Mouse (Mus musculus): ENCODE data around the gene Ddx55. TPM values are rescaled to one million over a fixed set of nuclear protein-coding genes. Genes with fewer than 3 reads are reported as not detected.
A peak's percentile ranks its signal among the peaks of the same experiment; 100 is the strongest.
"Not testable (repeated sequence)": the region's sequence is repeated elsewhere in the genome, so short reads cannot be mapped to it uniquely, and the experiment has no call there.

The Ddx55 gene
- total RNA-seq, 2 experiments from 2014 or later = 4.5 to 4.8 TPM

GRCm38 (mm10) chr5:124540905-124541601 is 11.6 kb upstream of the Ddx55 start:
- Histone ChIP-seq H3K4me3 (peak overlapping the region; percentile 95), H3K27ac (peak overlapping the region; percentile 93)
- intact Hi-C loops (cut with DNase I) = no loop called here
- no peak for TF ChIP-seq CTCF (IDR thresholded peaks at IDR 0.05)
- peak; percentile 85 for DNase-seq

DNA sequence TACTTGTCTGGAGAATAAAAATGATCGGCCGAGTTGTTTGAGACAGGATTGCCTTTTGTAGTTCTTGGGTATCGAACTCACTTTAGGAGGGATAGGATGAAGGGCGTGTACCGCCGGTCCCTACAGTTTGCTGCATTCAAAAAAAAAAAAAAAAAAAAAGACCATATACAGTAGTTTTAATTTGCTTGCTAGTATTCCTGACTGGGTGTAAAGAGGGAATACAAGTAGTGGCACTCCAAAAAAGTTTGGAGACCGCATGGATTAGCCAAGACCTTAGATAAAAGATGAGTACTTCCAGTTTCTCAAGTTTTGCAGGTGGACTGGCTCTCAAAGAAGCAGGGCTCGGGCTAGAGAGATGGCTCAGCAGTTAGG is 11.1 kb upstream of the Ddx55 start:
- intact Hi-C loops (cut with DNase I) = no loop called here
- Histone ChIP-seq H3K4me3 (peak overlapping the region; percentile 95), H3K27ac (peak overlapping the region; percentile 93)
- DNase-seq = no peak
- no peak for TF ChIP-seq CTCF (IDR thresholded peaks at IDR 0.05)

DNA sequence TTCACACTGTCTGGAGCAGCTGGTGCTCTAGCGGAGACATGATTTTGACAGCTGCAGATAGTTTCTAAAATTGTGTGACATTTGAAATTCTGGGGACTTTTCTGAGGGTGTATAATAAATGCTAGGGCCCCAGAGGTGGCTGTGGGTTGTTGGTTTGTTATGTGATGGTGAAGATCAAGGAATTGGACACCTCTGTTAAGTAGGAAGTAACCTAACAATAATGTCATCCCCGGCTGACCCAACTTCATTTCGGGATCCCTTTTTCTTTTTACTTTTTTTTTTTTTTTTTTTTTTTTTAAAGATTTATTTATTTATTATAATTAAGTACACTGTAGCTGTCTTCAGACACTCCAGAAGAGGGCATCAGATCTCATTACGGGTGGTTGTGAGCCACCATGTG is 1.9 kb upstream of the Ddx55 start:
- H3K27ac ChIP-seq; DNase-seq; intact Hi-C loops (cut with DNase I); H3K4me3 ChIP-seq: not testable (repeated sequence)

GRCm38 (mm10) chr5:124551349-124552093 is 1.1 kb upstream of the Ddx55 start:
- peak; percentile 27 for TF ChIP-seq CTCF (IDR thresholded peaks at IDR 0.05)
- Histone ChIP-seq H3K27ac (peak overlapping the region; percentile 94), H3K4me3 (peak overlapping the region; percentile 96)
- intact Hi-C loops (cut with DNase I); DNase-seq: not testable (repeated sequence)

DNA sequence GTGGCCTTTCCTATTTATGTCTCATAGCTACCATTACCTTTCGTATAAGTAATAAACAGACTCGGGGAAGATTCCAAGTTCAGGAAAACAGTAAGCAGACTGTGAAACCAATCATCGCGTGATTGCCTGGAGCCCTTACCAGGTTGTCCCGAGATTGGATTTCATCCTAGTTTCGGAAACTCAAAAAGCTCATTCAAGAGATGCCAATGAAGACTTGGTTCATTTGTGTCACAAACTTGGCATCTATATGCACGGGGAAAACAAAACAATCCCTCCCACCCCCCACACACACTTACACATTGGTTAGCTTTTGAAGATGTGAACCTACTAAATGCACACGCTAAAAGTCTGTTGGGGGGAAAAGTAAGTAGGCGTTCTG is 581 bp upstream of the Ddx55 start:
- intact Hi-C loops (cut with DNase I) = no loop called here
- Histone ChIP-seq H3K4me3 (peak overlapping the region; percentile 96), H3K27ac (peak overlapping the region; percentile 94)
- no peak for DNase-seq
- no peak for TF ChIP-seq CTCF (IDR thresholded peaks at IDR 0.05)

GRCm38 (mm10) chr5:124553607-124554006 is 943 bp downstream of the Ddx55 start:
- intact Hi-C loops (cut with DNase I) = no loop called here
- peak overlapping the region; percentile 96 for H3K4me3 ChIP-seq
- no peak for TF ChIP-seq CTCF (IDR thresholded peaks at IDR 0.05)
- no peak overlapping the region; the same call in 1 of the 2 replicates for H3K27ac ChIP-seq
- DNase-seq = no peak

GRCm38 (mm10) chr5:124555145-124555544 is 2.5 kb downstream of the Ddx55 start:
- no peak overlapping the region for H3K4me3 ChIP-seq
- peak; percentile 54 for TF ChIP-seq CTCF (IDR thresholded peaks at IDR 0.05)
- intact Hi-C loops (cut with DNase I) = no loop called here
- DNase-seq = no peak
- H3K27ac ChIP-seq = no peak overlapping the region

DNA sequence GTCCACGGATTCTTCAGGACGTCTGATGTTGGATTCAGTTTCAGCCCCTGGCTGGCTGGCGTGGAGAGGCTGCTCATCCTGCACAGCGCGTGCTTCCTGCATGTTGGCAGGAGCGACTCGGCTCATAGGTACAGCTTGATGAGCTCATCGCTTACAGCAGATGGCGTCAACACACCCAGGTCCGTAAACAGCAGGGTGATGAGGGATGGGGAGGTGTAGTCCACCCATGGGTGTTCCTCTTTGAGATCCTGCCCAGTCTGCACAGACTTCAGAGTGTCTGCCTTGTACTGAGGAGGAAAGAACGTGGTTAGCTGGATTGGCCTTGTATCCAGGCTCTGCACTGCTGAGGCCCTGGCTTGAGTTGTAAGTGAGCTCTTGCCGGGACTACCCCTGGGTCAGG is 18.4 kb downstream of the Ddx55 start:
- DNase-seq = no peak
- no peak overlapping the region for H3K4me3 ChIP-seq
- TF ChIP-seq CTCF (IDR thresholded peaks at IDR 0.05) = no peak
- intact Hi-C loops (cut with DNase I) = no loop called here
- H3K27ac ChIP-seq = no peak overlapping the region

- intact Hi-C loops (cut with DNase I) = no loop called here
- Histone ChIP-seq H3K4me3 (no peak overlapping the region), H3K27ac (no peak overlapping the region)
- TF ChIP-seq CTCF (IDR thresholded peaks at IDR 0.05) = no peak
- DNase-seq = no peak
Measured at GRCm38 (mm10) chr5:124575467-124575866, 22.8 kb downstream of the Ddx55 start.

DNA sequence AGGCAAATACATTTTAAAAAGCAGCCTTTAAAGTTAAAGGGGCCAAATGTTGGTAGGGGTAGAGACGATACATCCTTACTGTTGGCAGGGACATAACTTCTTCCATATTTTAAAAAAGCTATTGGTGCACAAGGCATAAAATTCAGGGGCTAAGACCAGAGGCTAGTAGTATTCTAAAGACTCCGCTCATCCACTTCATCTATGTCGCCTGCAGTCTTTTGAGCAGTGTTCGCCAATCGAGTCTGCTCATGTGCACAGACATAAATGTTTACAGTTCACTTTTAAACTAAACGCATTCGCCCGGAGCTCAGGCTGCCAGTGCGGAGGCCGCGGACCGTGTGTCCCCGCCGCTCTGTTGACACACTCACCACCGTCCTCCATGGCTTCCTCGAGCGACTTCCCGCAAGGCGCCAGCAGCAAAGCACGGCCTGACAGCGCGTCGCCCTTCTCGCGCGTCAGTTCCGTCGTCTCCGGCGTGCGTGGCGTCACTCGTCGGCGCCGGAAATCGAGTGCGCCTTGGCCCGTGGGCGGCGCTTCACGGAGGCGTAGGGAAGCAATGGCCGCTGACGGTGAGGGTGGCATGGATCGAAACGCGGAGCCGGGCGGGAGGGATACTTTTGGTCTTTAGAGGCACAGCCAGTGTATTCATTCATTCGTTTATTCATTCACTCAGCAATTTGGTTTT is 26.1 kb downstream of the Ddx55 start, which contains the start of the genes Eif2b1 and Gtf2h3:
Gene Eif2b1, minus strand, starts transcription at position 499 of the 685 bp plus-strand sequence.
Gene Gtf2h3, plus strand, starts transcription at position 508 of the 685 bp plus-strand sequence.
- Histone ChIP-seq H3K4me3 (peak within 1 kb of the TSS; percentile 90), H3K27ac (peak within 1 kb of the TSS; percentile 91)
- 0 out of 2 replicates have a peak, but pooled peaks have one; percentile 4 for TF ChIP-seq CTCF (IDR thresholded peaks at IDR 0.05)
- DNase-seq = peak; percentile 96
- intact Hi-C loops (cut with DNase I) = no loop called here

GRCm38 (mm10) chr5:124582515-124582914 is 29.9 kb downstream of the Ddx55 start:
- H3K4me3 ChIP-seq = no peak overlapping the region
- no peak for DNase-seq
- TF ChIP-seq CTCF (IDR thresholded peaks at IDR 0.05) = no peak
- H3K27ac ChIP-seq = no peak overlapping the region
- intact Hi-C loops (cut with DNase I) = no loop called here

DNA sequence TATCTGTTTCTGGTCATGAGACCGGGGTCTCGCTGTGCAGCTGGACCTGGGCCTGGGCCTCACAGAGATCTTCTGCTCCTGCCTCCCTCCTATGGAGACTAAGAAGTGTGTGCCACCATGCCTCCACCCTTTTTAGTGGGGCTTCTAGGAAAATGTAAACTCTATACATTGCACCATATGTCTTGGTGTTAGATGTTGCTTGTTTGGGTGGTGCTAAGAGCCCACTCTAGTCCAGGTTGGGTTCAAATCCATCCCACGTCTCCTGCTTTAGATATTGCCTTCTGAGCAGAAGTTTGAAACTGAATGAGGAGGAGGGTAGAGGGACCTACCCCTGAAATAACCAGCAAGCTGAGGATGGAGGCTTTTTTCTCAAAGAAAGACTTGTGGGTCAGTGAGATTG is 40.1 kb downstream of the Ddx55 start:
- intact Hi-C loops (cut with DNase I) = no loop called here
- Histone ChIP-seq H3K27ac (no peak overlapping the region), H3K4me3 (no peak overlapping the region)
- DNase-seq = no peak
- no peak for TF ChIP-seq CTCF (IDR thresholded peaks at IDR 0.05)

Measured in gastrocnemius, adult 2 months (tissue).